ENCODE assay signal across 9 mouse cellular contexts in genomic region chr5:130089626-130090393, GRCm38 (mm10). TPM values are rescaled to one million over a fixed set of nuclear protein-coding genes. Genes with fewer than 3 reads are reported as not detected.
DNase-seq lines count a peak whose midpoint lies in the region; ATAC-seq lines count a peak whose summit lies in the region.
"Had no signal": no experiment of that assay in that cellular context is flagged by ENCODE, and none has a peak within 500 bp of the region (broad histone marks: within the 10 kb centered on the region; RNA-seq: fewer than 3 reads in every experiment).

No protein-coding gene starts in this region.

- no peak overlapping the region for H3K4me2 ChIP-seq in kidney, embryonic 15.5 days
- no peak overlapping the region for H3K4me2 ChIP-seq in liver, embryonic 13.5 days
- H3K4me2 ChIP-seq in hindbrain, embryonic 11.5 days (replicated peaks; ENCODE audit: low read depth, low read length), result no peak overlapping the region
- H3K4me2 ChIP-seq: lung, embryonic 14.5 days had no signal

- H3K4me1 ChIP-seq in kidney, embryonic 15.5 days, result no peaks in the 10 kb centered on the region
- peaks cover 36% of the 10 kb centered on the region for H3K4me1 ChIP-seq in liver, embryonic 13.5 days (replicated peaks)
- H3K4me1 ChIP-seq in hindbrain, embryonic 11.5 days (replicated peaks; ENCODE audit: control insufficient read depth, insufficient read depth, low read length), result no peaks in the 10 kb centered on the region

- H3K4me3 ChIP-seq in kidney, embryonic 15.5 days (replicated peaks), result no peak overlapping the region
- H3K4me3 ChIP-seq in liver, embryonic 13.5 days (replicated peaks), result no peak overlapping the region
- H3K4me3 ChIP-seq in hindbrain, embryonic 11.5 days (ENCODE audit: low read depth, low read length), result no peak overlapping the region

- peak overlapping the region; percentile 30; the same call in 1 of the 2 replicates for H3K27ac ChIP-seq in kidney, embryonic 15.5 days
- H3K27ac ChIP-seq in liver, embryonic 13.5 days, result 0 out of 2 replicates have a peak overlapping the region, but pooled peaks have one; percentile 34
- no peak overlapping the region for H3K27ac ChIP-seq in hindbrain, embryonic 11.5 days (ENCODE audit: low read depth, low read length)

- H3K27me3 ChIP-seq in kidney, embryonic 15.5 days, result no peaks in the 10 kb centered on the region
- no peaks in the 10 kb centered on the region for H3K27me3 ChIP-seq in liver, embryonic 13.5 days
- no peaks in the 10 kb centered on the region for H3K27me3 ChIP-seq in hindbrain, embryonic 11.5 days (ENCODE audit: control insufficient read depth, insufficient read depth, low read length)

- H3K36me3 ChIP-seq in kidney, embryonic 15.5 days, result peaks cover 4% of the 10 kb centered on the region; the same call in 1 of the 2 replicates
- H3K36me3 ChIP-seq in liver, embryonic 13.5 days, result peaks cover 6% of the 10 kb centered on the region; the same call in 1 of the 2 replicates
- no peaks in the 10 kb centered on the region for H3K36me3 ChIP-seq in hindbrain, embryonic 11.5 days (ENCODE audit: control insufficient read depth, insufficient read depth, low read length)

- no peak for DNase-seq in kidney, adult 9 months
- DNase-seq in 416B (ENCODE audit: low read depth), result peak; percentile 57
- DNase-seq in adrenal gland, postnatal 36 days, result peak; percentile 40 to 48
- DNase-seq in liver, embryonic 13.5 days, result no peak
- DNase-seq in ovary, postnatal 14 days (ENCODE audit: low spot score), result no peak
- DNase-seq in testis, postnatal 10 days (ENCODE audit: low spot score), result no peak
- DNase-seq in hindbrain, embryonic 11.5 days (ENCODE audit: low spot score), result no peak
- DNase-seq: lung, embryonic 14.5 days had no signal

- 83% methylated on average over 18 of the region's 18 CpGs for WGBS in kidney, embryonic 15.5 days
- 63% methylated on average over 18 of the region's 18 CpGs for WGBS in liver, embryonic 13.5 days (ENCODE audit: insufficient replicate concordance)
- WGBS in hindbrain, embryonic 11.5 days, result 94% methylated on average over 18 of the region's 18 CpGs

- no peaks in the 10 kb centered on the region for H3K9me3 ChIP-seq in kidney, embryonic 15.5 days (replicated peaks)
- H3K9me3 ChIP-seq in liver, embryonic 13.5 days (replicated peaks), result no peaks in the 10 kb centered on the region
- H3K9me3 ChIP-seq in hindbrain, embryonic 11.5 days (ENCODE audit: control insufficient read depth, low read length), result no peaks in the 10 kb centered on the region

- H3K9ac ChIP-seq in kidney, embryonic 15.5 days, result no peak overlapping the region
- H3K9ac ChIP-seq in liver, embryonic 13.5 days, result no peak overlapping the region
- H3K9ac ChIP-seq in hindbrain, embryonic 11.5 days (ENCODE audit: low read depth, low read length), result no peak overlapping the region
- H3K9ac ChIP-seq: lung, embryonic 14.5 days had no signal

- no peak for ATAC-seq in kidney, embryonic 15.5 days (replicated peaks; ENCODE audit: low FRiP score)
- ATAC-seq in liver, embryonic 13.5 days (ENCODE audit: low read depth), result peak; percentile 39; the same call in 1 of the 2 replicates
- no peak for ATAC-seq in hindbrain, embryonic 11.5 days (ENCODE audit: low FRiP score)

RNA-seq across cellular contexts. Expression of gene Tpst1, which starts 16.7 kb away (rescaled TPM):
- polyA plus RNA-seq in kidney, embryonic 15.5 days (2015; fragmentation: Nextera tagmentation; extraction: Ambion mirVana), result 67.7 and 72.5 TPM in 2 replicates
- total RNA-seq in adrenal gland, postnatal 36 days (2021), result 10 to 100 TPM; 47.8 to 48.8 TPM
- 27.2 and 33.5 TPM in 2 replicates for polyA plus RNA-seq in liver, embryonic 13.5 days (2015; fragmentation: Nextera tagmentation; extraction: Ambion mirVana)
- polyA plus RNA-seq in hindbrain, embryonic 11.5 days (2014; fragmentation: Nextera tagmentation; extraction: Ambion mirVana), result 61.5 and 63.7 TPM in 2 replicates

RNA-seq across cellular contexts. Expression of gene Kctd7, which starts 54.9 kb away (rescaled TPM):
- polyA plus RNA-seq in kidney, embryonic 15.5 days (2015; fragmentation: Nextera tagmentation; extraction: Ambion mirVana), result 4.7 and 5.0 TPM in 2 replicates
- total RNA-seq in adrenal gland, postnatal 36 days (2021), result 10 to 100 TPM in 1 of 2 experiments, 1 to 10 TPM in 1; 8.6 to 14.6 TPM
- polyA plus RNA-seq in liver, embryonic 13.5 days (2015; fragmentation: Nextera tagmentation; extraction: Ambion mirVana), result 5.5 and 7.1 TPM in 2 replicates
- polyA plus RNA-seq in hindbrain, embryonic 11.5 days (2014; fragmentation: Nextera tagmentation; extraction: Ambion mirVana), result 5.7 and 6.6 TPM in 2 replicates

Comparison
In these comparisons a context has a peak if more than half of its experiments do, and no peak if none do; other contexts are left out.
1. DNase-seq: peak in 416B (single experiment) and adrenal gland, postnatal 36 days (2 of 2); none in kidney, adult 9 months (single experiment), liver, embryonic 13.5 days (single experiment), ovary, postnatal 14 days (single experiment), testis, postnatal 10 days (single experiment) and hindbrain, embryonic 11.5 days (single experiment).